Mouse (Mus musculus) cerebellum, adult 2 months (tissue): ENCODE measurements around the gene Rab3c.

Experiments used
- CTCF ChIP-seq: fragments of 200-500 bp; IDR thresholded peaks from 2 replicates; pipeline ENCODE4 v1.5.1; 2011; ENCODE audit warnings: low read depth, mild to moderate bottlenecking, control low read depth, low read length, moderate library complexity, borderline replicate concordance; ENCODE audit not compliant: insufficient read depth
- POLR2A ChIP-seq: fragments of 200-500 bp; IDR thresholded peaks from 2 replicates; pipeline ENCODE4 v1.6.1; 2011; ENCODE audit warnings: low read length, control low read depth, borderline replicate concordance; ENCODE audit not compliant: insufficient read depth

DNA sequence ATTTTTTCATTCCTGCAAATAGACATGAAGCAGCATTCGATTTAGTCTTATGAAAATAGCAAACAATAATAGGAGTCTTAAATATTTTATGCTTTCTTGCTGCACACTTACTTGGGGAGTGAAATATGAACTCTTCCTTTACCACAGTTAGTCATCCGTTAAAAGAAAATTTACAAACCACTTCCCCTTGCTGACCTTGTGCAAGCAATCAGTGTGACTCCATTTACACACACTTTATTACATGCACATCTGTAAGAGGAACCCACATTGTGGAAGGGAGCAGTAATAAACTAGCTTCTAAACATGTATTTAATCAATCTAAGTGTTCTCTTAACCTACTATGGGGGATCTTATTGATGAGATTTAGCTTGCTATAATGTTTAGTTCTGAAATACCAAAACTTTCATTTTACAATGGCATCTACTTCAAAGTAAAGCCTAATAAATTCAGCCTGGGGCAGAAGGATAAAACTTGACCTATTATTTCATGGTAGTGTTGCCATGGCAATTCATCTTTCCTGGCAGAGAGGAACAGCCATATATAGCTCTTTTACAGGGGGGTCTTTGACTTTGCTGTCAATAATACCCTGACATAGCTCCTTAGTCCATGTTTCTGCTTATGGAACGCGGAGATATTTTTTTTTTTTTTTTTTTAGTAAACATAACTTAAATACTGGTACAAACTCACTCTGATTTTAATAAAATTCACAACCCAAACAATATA is 95.7 kb downstream of the Rab3c start:
- TF ChIP-seq POLR2A (no peak), CTCF (no peak)
